Mouse (Mus musculus): ENCODE results near the gene Xylb. TPM values are rescaled to one million over a fixed set of nuclear protein-coding genes. Genes with fewer than 3 reads are reported as not detected.

The Xylb gene
- 5.5 and 6.1 TPM in 2 replicates for polyA plus RNA-seq (2012; ENCODE audit: insufficient read depth, insufficient read length, missing spikeins)

DNA sequence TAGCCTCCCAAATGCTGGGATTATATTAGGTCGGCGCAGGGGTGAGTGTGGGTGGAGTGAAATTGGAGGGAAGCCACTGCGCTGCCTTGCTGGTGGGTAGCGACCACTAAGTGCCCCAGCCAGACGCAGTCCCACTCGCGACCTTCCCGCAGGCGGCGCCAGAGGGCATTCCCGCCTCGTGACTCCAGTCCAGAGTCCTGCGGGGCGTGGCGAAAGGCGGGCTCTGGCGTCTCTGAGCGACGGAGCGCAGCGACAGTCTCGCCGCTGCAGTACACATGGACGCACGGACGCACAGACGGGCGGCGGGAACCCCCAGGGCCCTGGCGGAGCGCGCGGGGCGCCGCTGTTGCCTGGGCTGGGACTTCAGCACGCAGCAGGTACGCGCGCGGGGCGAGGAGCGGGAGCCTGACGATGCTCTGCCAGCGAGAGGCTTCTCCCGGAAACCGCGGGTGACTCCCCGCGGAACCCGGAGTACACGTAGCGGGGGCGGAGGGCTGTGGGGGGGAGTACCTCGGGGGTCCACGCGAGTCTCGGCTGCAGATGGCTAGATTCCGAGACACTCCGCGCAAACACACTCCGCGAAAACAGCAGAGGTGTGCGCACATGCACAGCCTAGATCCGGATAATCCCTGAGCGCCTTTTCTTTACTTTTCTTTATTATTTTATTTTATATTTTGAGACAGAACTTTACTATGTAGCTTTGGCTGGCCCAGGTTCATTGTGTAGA is at the start of gene Xylb:
Gene Xylb, plus strand, starts transcription at position 51 of the 727 bp plus-strand sequence.
- Histone ChIP-seq H3K27ac (ENCODE audit: insufficient read depth, low read depth, low read length) (no peak within 1 kb of the TSS), H3K4me1 (ENCODE audit: control insufficient read depth, insufficient read depth, low read length) (peaks cover 2% of the 10 kb centered on the region; the same call in 1 of the 2 replicates), H3K4me3 (ENCODE audit: insufficient read depth, low read length) (peak within 1 kb of the TSS; percentile 94)
- TF ChIP-seq POLR2A (IDR thresholded peaks at IDR 0.05; ENCODE audit: borderline replicate concordance, low read depth, low read length) (no peak), CTCF (IDR thresholded peaks at IDR 0.05; ENCODE audit: low read depth, low read length) (peak; percentile 46)

- no peaks in the 10 kb centered on the region for H3K4me1 ChIP-seq (ENCODE audit: control insufficient read depth, insufficient read depth, low read length)
- TF ChIP-seq CTCF (IDR thresholded peaks at IDR 0.05; ENCODE audit: low read depth, low read length) (no peak), POLR2A (IDR thresholded peaks at IDR 0.05; ENCODE audit: borderline replicate concordance, low read depth, low read length) (no peak)
- H3K27ac ChIP-seq (ENCODE audit: insufficient read depth, low read depth, low read length) = no peak overlapping the region
- H3K4me3 ChIP-seq (ENCODE audit: insufficient read depth, low read length) = no peak overlapping the region
These were observed 48.1 kb upstream of the Xylb start for GRCm38 (mm10) chr9:119309067-119309466.

- no peak for TF ChIP-seq CTCF (IDR thresholded peaks at IDR 0.05; ENCODE audit: low read depth, low read length)
- TF ChIP-seq POLR2A (IDR thresholded peaks at IDR 0.05; ENCODE audit: borderline replicate concordance, low read depth, low read length) = no peak
- Histone ChIP-seq H3K27ac (ENCODE audit: insufficient read depth, low read depth, low read length) (no peak overlapping the region), H3K4me3 (ENCODE audit: insufficient read depth, low read length) (no peak overlapping the region), H3K4me1 (ENCODE audit: control insufficient read depth, insufficient read depth, low read length) (peaks cover 3% of the 10 kb centered on the region; the same call in 1 of the 2 replicates)
These were observed 44.1 kb upstream of the Xylb start for GRCm38 (mm10) chr9:119313096-119313495.

- H3K4me3 ChIP-seq (ENCODE audit: insufficient read depth, low read length) = no peak overlapping the region
- TF ChIP-seq CTCF (IDR thresholded peaks at IDR 0.05; ENCODE audit: low read depth, low read length) = no peak
- H3K4me1 ChIP-seq (ENCODE audit: control insufficient read depth, insufficient read depth, low read length) = peaks cover 7% of the 10 kb centered on the region
- no peak overlapping the region for H3K27ac ChIP-seq (ENCODE audit: insufficient read depth, low read depth, low read length)
These were observed 38.3 kb upstream of the Xylb start for GRCm38 (mm10) chr9:119318891-119319290.

GRCm38 (mm10) chr9:119320446-119320845 is 36.7 kb upstream of the Xylb start:
- Histone ChIP-seq H3K4me1 (ENCODE audit: control insufficient read depth, insufficient read depth, low read length) (peaks cover 11% of the 10 kb centered on the region), H3K4me3 (ENCODE audit: insufficient read depth, low read length) (no peak overlapping the region), H3K27ac (ENCODE audit: insufficient read depth, low read depth, low read length) (no peak overlapping the region)
- TF ChIP-seq POLR2A (IDR thresholded peaks at IDR 0.05; ENCODE audit: borderline replicate concordance, low read depth, low read length) (no peak), CTCF (IDR thresholded peaks at IDR 0.05; ENCODE audit: low read depth, low read length) (no peak)

- Histone ChIP-seq H3K4me1 (ENCODE audit: control insufficient read depth, insufficient read depth, low read length) (peaks cover 11% of the 10 kb centered on the region), H3K27ac (ENCODE audit: insufficient read depth, low read depth, low read length) (no peak overlapping the region), H3K4me3 (ENCODE audit: insufficient read depth, low read length) (peak overlapping the region; percentile 76)
- TF ChIP-seq CTCF (IDR thresholded peaks at IDR 0.05; ENCODE audit: low read depth, low read length) = no peak
- TF ChIP-seq POLR2A (IDR thresholded peaks at IDR 0.05; ENCODE audit: borderline replicate concordance, low read depth, low read length) = no peak
These were observed 36.2 kb upstream of the Xylb start for GRCm38 (mm10) chr9:119320946-119321345.

DNA sequence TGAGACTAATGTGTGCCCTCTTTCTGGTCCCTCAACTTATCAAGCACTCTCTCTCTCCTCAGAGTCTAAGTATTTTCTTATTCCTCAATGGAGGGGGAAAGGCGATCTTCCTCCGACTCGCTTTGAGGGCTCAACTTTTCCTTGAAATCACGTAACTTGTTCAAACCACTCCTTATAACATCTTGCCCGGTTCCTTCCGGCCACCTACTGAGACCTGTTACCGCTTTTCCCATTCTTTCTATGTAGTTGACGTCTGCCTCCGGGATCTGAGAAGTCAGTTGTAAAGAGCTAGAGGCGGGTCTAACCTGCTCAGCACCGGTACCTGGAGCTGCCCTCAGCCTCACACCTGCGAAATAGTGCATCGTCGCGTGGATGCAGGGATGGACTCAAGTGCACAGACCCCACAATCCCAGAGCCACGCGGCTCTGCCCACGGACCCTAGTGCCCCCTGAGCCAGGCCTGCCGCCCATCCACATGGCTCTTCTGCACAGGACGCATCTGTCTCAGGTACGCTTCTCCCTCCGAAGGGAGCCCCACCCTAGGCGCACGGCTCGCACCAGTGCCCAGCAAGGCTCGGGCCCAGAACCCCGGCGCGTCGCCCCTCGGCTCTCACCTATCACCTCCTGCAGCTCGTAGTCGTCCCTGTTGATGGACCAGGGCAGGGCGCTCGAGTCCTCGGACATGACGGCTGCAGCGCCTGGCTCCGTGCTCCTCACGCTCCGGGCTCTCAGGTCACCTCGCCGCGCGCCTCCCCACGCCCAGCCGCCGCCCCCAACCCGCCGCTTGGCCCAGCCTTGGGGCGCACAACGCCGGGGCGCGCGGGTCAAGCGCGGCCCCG is 35.6 kb upstream of the Xylb start:
- peak overlapping the region; percentile 76 for H3K4me3 ChIP-seq (ENCODE audit: insufficient read depth, low read length)
- H3K4me1 ChIP-seq (ENCODE audit: control insufficient read depth, insufficient read depth, low read length) = peaks cover 16% of the 10 kb centered on the region
- TF ChIP-seq CTCF (IDR thresholded peaks at IDR 0.05; ENCODE audit: low read depth, low read length) = no peak
- TF ChIP-seq POLR2A (IDR thresholded peaks at IDR 0.05; ENCODE audit: borderline replicate concordance, low read depth, low read length) = no peak
- H3K27ac ChIP-seq (ENCODE audit: insufficient read depth, low read depth, low read length) = peak overlapping the region; percentile 92

GRCm38 (mm10) chr9:119322289-119323259 is 34.6 kb upstream of the Xylb start, which contains the start of gene Oxsr1:
Gene Oxsr1, minus strand, starts transcription at chr9:119322427.
- Histone ChIP-seq H3K4me1 (ENCODE audit: control insufficient read depth, insufficient read depth, low read length) (peaks cover 19% of the 10 kb centered on the region), H3K4me3 (ENCODE audit: insufficient read depth, low read length) (peak within 1 kb of the TSS; percentile 76), H3K27ac (ENCODE audit: insufficient read depth, low read depth, low read length) (peak within 1 kb of the TSS; percentile 92)
- TF ChIP-seq CTCF (IDR thresholded peaks at IDR 0.05; ENCODE audit: low read depth, low read length) (no peak), POLR2A (IDR thresholded peaks at IDR 0.05; ENCODE audit: borderline replicate concordance, low read depth, low read length) (peak; percentile 7; the same call in 1 of the 2 replicates)

- no peak for TF ChIP-seq POLR2A (IDR thresholded peaks at IDR 0.05; ENCODE audit: borderline replicate concordance, low read depth, low read length)
- TF ChIP-seq CTCF (IDR thresholded peaks at IDR 0.05; ENCODE audit: low read depth, low read length) = no peak
- H3K4me1 ChIP-seq (ENCODE audit: control insufficient read depth, insufficient read depth, low read length) = peaks cover 25% of the 10 kb centered on the region
These were observed 33.9 kb upstream of the Xylb start for GRCm38 (mm10) chr9:119323260-119323645.

More at GRCm38 (mm10) chr9:119323260-119323645, 33.9 kb upstream of the Xylb start:
- H3K4me3 ChIP-seq (ENCODE audit: insufficient read depth, low read length) = peak overlapping the region; percentile 76
- peak overlapping the region; percentile 92 for H3K27ac ChIP-seq (ENCODE audit: insufficient read depth, low read depth, low read length)

All from bone marrow macrophage, adult 2 months (primary cell).